Mouse (Mus musculus) heart, embryonic 15.5 days (tissue): ENCODE measurements around the gene Slc44a5. TPM values are rescaled to one million over a fixed set of nuclear protein-coding genes. Genes with fewer than 3 reads are reported as not detected.

Experiments used
- ATAC-seq: fragments of 200-750 bp; cut with Nextera tagmentation; replicated peaks from 2 replicates; pipeline ENCODE4 v1.8.0; 2017; ENCODE audit warnings: low read depth, moderate TSS enrichment; ENCODE audit not compliant: insufficient number of reproducible peaks, insufficient read depth, low FRiP score
- H3K27ac ChIP-seq: fragments of 300-500 bp; sonication (generic); 2 replicates; pipeline ENCODE4 v1.5.1; 2015; ENCODE audit warnings: mild to moderate bottlenecking, inconsistent platforms
- H3K27me3 ChIP-seq: fragments of 300-500 bp; sonication (generic); 2 replicates; pipeline ENCODE4 v1.6.1; 2015; ENCODE audit warnings: inconsistent platforms
- H3K36me3 ChIP-seq: fragments of 300-500 bp; sonication (generic); 2 replicates; pipeline ENCODE4 v1.6.1; 2015; ENCODE audit warnings: mild to moderate bottlenecking, inconsistent platforms
- H3K4me1 ChIP-seq: fragments of 300-500 bp; sonication (generic); replicated peaks from 2 replicates; pipeline ENCODE4 v1.6.1; 2015; ENCODE audit warnings: inconsistent platforms
- H3K4me2 ChIP-seq: fragments of 300-500 bp; sonication (generic); 2 replicates; pipeline ENCODE4 v1.6.1; 2015; ENCODE audit warnings: inconsistent platforms, mild to moderate bottlenecking, moderate library complexity
- H3K4me3 ChIP-seq: fragments of 300-500 bp; sonication (generic); 2 replicates; pipeline ENCODE4 v1.5.1; 2015; ENCODE audit warnings: mild to moderate bottlenecking, inconsistent platforms
- H3K9ac ChIP-seq: fragments of 300-500 bp; sonication (generic); 2 replicates; pipeline ENCODE4 v1.6.1; 2015; ENCODE audit warnings: mild to moderate bottlenecking, inconsistent platforms
- H3K9me3 ChIP-seq: fragments of 300-500 bp; sonication (generic); replicated peaks from 2 replicates; pipeline ENCODE4 v1.6.1; 2016; ENCODE audit warnings: inconsistent platforms
- WGBS: fragments of 180-500 bp; shearing (Covaris S2); methylation state at CpG from one replicate; pipeline ENCODE4 v1.1.7; 2015; ENCODE audit warnings: mixed read lengths; 5-methylcytosine and 5-hydroxymethylcytosine counted together
- polyA plus RNA-seq: library from polyadenylated mRNA; unstranded; fragments of >200 nt; fragmentation: Nextera tagmentation; extraction: Ambion mirVana; gene quantifications from 2 replicates; pipeline ENCODE4 v1.2.1, GENCODE M21; 2015

The Slc44a5 gene
- 0.52 and 0.62 TPM in 2 replicates for polyA plus RNA-seq

DNA sequence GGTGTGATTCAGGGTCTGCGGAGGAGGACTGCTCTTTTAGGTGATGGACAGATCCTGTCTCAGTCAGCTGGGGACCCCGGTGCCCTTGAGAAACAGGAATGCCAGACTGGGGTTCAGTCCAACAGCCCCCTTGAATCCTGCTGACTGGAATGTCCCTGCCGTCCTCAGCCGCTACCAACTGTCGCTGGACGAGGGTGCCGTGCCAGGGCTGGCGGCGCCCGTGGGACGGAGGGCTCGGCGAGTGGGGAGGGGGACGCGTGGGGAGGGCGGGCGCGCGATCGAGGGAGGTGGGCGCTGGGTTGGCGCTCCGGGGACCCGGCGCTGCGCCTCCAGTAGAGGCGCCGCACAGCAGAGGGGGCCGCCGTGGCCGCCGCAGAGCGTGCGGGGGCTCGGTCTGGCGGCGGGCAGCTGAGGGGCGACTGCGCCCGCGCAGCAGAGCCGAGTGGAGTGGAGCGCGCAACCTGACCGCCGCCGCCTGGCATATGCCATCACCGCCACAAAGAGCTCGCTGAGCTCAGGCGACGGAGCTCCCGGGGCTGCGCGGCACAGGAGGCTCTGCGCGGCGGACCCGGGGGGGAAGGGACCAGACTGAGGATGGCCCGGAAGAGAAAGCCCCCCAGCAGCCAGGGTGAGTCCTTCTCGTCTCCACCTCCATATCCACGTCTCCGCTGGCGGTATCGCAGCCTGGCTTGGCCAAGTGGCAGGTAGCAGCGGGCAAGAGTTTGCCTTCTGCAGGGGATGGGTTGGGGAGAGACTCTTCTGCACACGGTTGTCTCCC, at the start of gene Slc44a5:
Gene Slc44a5, plus strand, starts transcription at position 266 of the 778 bp plus-strand sequence.
- no peaks in the 10 kb centered on the region for H3K36me3 ChIP-seq
- H3K4me1 ChIP-seq = peaks cover 15% of the 10 kb centered on the region
- peak; percentile 58 for ATAC-seq
- peak within 1 kb of the TSS; percentile 98 for H3K4me2 ChIP-seq
- no peaks in the 10 kb centered on the region for H3K9me3 ChIP-seq
- H3K27ac ChIP-seq = no peak within 1 kb of the TSS
- peak within 1 kb of the TSS; percentile 65 for H3K9ac ChIP-seq
- peak within 1 kb of the TSS; percentile 62 for H3K4me3 ChIP-seq
- under 1% methylated on average over 66 of the region's 66 CpGs for WGBS
- H3K27me3 ChIP-seq = peaks cover 36% of the 10 kb centered on the region

DNA sequence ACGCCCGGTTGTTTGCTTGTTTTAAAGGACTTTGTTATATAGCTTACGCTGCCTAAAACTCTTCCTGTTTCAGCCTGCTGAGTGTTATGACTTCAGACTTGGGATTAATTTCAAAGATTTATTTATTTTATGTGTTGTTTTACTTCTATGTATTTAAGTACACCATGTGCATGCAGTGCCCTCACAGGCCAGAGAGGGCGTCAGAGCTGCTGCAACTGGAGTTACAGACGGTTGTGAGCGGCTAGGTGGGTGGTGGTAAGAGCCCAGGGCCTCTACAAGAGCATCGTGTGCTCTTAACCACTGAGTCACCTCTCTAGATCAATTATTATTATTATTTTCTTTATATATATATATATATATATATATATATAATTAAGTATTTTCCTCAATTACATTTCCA, 46.9 kb upstream of the Slc44a5 start:
- Histone ChIP-seq H3K27ac (no peak overlapping the region), H3K4me2 (no peak overlapping the region), H3K9me3 (no peaks in the 10 kb centered on the region), H3K27me3 (no peaks in the 10 kb centered on the region), H3K9ac (no peak overlapping the region), H3K4me1 (no peaks in the 10 kb centered on the region), H3K36me3 (peaks cover 77% of the 10 kb centered on the region), H3K4me3 (no peak overlapping the region)
- no peak for ATAC-seq
- WGBS = 89% methylated on average over 7 of the region's 7 CpGs

DNA sequence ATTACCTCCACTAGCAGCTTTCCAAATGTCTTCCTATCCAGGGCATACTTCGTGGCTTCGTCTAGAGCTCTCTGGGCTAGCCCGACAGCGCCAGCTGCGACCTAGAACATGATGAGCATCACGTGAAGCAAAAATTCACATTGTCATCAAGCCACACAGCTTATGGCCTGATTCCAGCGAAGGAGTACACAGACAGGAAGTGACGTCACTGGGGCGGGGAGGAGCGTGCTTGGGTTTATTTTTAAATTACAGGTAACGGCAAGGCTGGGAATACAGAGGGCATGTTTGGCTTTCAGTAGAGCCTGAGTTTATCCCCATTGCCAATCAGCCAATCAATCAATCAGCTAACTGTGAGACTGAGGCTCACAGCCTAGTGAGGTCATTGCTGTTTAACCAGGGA, 43.7 kb upstream of the Slc44a5 start:
- no peak overlapping the region for H3K9ac ChIP-seq
- 85% methylated on average over 11 of the region's 11 CpGs for WGBS
- peaks cover 82% of the 10 kb centered on the region for H3K36me3 ChIP-seq
- H3K4me3 ChIP-seq = no peak overlapping the region
- no peaks in the 10 kb centered on the region for H3K27me3 ChIP-seq
- no peak overlapping the region for H3K4me2 ChIP-seq
- H3K27ac ChIP-seq = no peak overlapping the region
- H3K4me1 ChIP-seq = no peaks in the 10 kb centered on the region
- no peak for ATAC-seq
- H3K9me3 ChIP-seq = no peaks in the 10 kb centered on the region

DNA sequence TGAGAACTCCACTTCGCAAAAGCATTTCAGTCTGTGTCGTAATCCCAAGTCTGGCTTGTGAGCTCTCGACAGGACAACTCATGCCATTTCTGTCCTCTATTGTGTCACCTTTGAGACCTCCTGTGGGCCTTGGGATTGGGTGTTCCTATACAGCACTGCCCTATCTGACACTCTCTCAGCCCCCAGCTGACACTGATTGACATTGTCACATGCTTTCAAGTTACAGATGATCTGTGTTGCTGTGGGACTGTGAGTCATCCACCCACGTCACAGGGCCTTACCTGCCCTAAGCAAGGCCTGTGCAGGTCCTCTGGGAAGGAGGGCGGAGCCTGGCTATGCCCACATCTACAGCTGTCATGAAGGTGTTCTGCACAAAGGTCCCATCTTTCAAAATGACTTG, 40.8 kb upstream of the Slc44a5 start:
- Histone ChIP-seq H3K9ac (no peak overlapping the region), H3K4me1 (peaks cover 11% of the 10 kb centered on the region), H3K36me3 (peaks cover 75% of the 10 kb centered on the region), H3K4me2 (no peak overlapping the region), H3K4me3 (no peak overlapping the region), H3K9me3 (no peaks in the 10 kb centered on the region), H3K27me3 (no peaks in the 10 kb centered on the region), H3K27ac (no peak overlapping the region)
- 86% methylated on average over 5 of the region's 5 CpGs for whole genome bisulfite sequencing
- no peak for ATAC-seq

DNA sequence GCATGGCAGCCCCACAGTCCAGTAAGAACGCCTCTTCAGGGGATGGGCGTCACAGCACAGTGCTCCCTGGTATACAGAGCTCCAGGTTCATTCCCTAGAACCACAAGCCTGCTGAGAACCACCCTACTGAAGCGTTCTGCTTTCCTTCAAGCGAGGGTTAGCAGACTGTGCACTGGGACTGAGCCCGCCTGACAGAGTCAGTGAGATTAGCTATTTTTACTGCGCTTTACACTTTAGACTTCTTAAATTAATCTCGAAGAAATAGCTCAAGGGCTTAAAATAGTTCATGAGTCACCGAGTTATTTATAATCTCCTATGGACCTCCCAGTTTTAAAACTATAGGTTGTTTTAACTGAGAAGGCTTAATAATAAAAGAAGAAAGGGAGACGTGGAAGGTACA, 37.4 kb upstream of the Slc44a5 start:
- H3K4me3 ChIP-seq = no peak overlapping the region
- WGBS = 36% methylated on average over 9 of the region's 9 CpGs
- no peaks in the 10 kb centered on the region for H3K27me3 ChIP-seq
- H3K9me3 ChIP-seq = no peaks in the 10 kb centered on the region
- H3K27ac ChIP-seq = peak overlapping the region; percentile 97
- peak overlapping the region; percentile 28; the same call in 1 of the 2 replicates for H3K4me2 ChIP-seq
- peak overlapping the region; percentile 37; the same call in 1 of the 2 replicates for H3K9ac ChIP-seq
- peaks cover 11% of the 10 kb centered on the region for H3K4me1 ChIP-seq
- ATAC-seq = peak; percentile 92
- peaks cover 77% of the 10 kb centered on the region for H3K36me3 ChIP-seq

DNA sequence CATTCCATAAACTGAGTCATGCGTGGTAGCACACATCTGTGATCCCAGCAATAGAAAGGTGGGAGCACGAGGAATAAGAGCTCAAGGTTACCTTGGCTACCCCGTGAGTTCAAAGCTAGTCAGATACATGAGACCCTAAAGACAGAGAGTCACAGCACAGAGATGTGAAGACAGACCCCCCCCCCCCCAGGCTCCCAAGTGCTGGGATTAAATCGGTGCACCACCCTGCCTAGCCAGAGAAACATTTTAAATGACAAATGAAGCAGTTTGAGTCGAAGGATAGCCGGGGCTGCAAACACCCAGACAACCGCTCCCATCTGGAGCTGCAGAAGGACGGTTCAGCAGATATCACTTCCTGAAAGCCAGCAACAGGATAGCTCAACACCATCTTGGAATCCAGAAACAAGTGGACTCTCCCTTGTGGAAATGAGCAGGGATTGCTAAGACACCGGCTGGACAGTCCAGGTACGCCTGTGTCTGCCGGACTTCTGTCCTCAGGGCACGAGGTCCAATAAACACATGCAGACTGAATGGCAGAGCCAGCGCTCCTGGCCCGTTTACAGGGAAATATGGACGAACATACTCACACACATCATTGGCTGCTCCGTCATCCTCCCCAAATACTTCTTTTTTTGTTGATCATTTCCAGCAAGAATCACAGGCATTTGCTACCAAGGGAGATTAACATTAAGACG, 36.0 kb upstream of the Slc44a5 start:
- peak overlapping the region; percentile 39; the same call in 1 of the 2 replicates for H3K27ac ChIP-seq
- no peaks in the 10 kb centered on the region for H3K27me3 ChIP-seq
- no peaks in the 10 kb centered on the region for H3K9me3 ChIP-seq
- ATAC-seq = no peak
- H3K36me3 ChIP-seq = peaks cover 71% of the 10 kb centered on the region
- no peak overlapping the region for H3K4me3 ChIP-seq
- no peak overlapping the region for H3K4me2 ChIP-seq
- WGBS = 87% methylated on average over 17 of the region's 17 CpGs
- H3K9ac ChIP-seq = no peak overlapping the region
- H3K4me1 ChIP-seq = peaks cover 15% of the 10 kb centered on the region

DNA sequence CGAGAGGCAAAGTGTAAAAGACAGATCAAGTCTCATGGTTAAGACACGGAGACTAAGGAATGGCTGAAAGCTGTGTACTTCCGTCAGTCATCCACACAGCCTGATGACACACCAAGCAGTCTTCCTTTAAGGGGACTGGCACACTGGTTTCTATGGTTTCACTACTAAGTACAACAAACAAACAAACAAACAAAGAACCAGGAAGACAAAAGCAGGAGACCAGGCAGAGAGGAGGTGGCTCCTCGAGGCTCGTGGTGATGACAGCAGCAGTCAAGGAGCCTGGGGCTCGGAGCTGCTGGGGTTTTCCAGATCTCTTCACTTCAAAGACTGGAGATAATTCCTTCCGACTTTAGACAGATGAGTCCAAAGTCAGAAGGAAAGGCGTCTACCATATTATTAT, 33.2 kb upstream of the Slc44a5 start:
- Histone ChIP-seq H3K27ac (no peak overlapping the region), H3K36me3 (peaks cover 46% of the 10 kb centered on the region), H3K4me1 (peaks cover 21% of the 10 kb centered on the region), H3K9ac (no peak overlapping the region), H3K27me3 (no peaks in the 10 kb centered on the region), H3K9me3 (no peaks in the 10 kb centered on the region), H3K4me3 (no peak overlapping the region), H3K4me2 (no peak overlapping the region)
- WGBS = 60% methylated on average over 8 of the region's 8 CpGs
- no peak for ATAC-seq

DNA sequence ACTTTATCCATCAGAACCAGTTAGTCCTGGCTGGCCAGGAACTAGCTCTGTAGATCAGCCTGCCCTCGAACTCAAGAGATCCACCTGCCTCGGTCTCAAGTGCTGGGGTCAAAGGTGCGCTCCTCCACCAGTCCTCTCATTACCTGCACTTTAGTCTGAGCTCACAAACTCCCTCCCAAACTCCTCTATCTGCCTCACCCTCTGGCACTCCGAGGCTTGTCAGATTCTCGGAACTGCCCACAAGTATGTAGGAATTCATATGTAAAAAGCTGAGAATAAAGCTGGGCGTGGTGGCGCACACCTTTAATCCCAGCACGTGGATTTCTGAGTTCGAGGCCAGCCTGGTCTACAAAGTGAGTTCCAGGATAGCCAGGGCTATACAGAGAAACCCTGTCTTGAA, 32.8 kb upstream of the Slc44a5 start:
- 87% methylated on average over 9 of the region's 9 CpGs for WGBS
- ATAC-seq = no peak
- H3K4me2 ChIP-seq = no peak overlapping the region
- H3K27ac ChIP-seq = no peak overlapping the region
- H3K9me3 ChIP-seq = no peaks in the 10 kb centered on the region
- no peak overlapping the region for H3K9ac ChIP-seq
- H3K27me3 ChIP-seq = no peaks in the 10 kb centered on the region
- H3K4me1 ChIP-seq = peaks cover 22% of the 10 kb centered on the region
- no peak overlapping the region for H3K4me3 ChIP-seq
- peaks cover 43% of the 10 kb centered on the region for H3K36me3 ChIP-seq

DNA sequence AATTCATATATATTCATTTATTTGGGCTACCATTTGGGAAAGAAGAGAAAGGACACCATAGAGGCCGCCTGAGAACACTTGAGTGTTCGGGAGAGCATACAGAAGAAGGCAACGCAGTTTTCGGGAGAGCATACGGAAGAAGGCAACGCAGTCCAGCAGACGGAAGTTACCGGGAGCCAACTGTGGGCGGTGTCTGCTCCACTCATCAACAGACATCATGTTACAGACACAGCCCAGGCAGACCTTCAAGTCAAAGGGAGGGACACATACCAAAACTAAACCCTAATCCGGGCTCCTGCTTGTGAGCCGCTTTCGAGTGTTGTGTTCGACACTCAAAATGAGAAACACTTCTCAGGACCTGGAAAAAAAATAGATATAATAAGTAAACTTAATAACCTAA, 31.6 kb upstream of the Slc44a5 start:
- no peaks in the 10 kb centered on the region for H3K9me3 ChIP-seq
- peaks cover 43% of the 10 kb centered on the region for H3K36me3 ChIP-seq
- no peak overlapping the region for H3K9ac ChIP-seq
- no peaks in the 10 kb centered on the region for H3K27me3 ChIP-seq
- H3K4me1 ChIP-seq = peaks cover 17% of the 10 kb centered on the region
- H3K4me2 ChIP-seq = no peak overlapping the region
- H3K27ac ChIP-seq = no peak overlapping the region
- no peak for ATAC-seq
- 79% methylated on average over 13 of the region's 13 CpGs for WGBS
- H3K4me3 ChIP-seq = no peak overlapping the region

DNA sequence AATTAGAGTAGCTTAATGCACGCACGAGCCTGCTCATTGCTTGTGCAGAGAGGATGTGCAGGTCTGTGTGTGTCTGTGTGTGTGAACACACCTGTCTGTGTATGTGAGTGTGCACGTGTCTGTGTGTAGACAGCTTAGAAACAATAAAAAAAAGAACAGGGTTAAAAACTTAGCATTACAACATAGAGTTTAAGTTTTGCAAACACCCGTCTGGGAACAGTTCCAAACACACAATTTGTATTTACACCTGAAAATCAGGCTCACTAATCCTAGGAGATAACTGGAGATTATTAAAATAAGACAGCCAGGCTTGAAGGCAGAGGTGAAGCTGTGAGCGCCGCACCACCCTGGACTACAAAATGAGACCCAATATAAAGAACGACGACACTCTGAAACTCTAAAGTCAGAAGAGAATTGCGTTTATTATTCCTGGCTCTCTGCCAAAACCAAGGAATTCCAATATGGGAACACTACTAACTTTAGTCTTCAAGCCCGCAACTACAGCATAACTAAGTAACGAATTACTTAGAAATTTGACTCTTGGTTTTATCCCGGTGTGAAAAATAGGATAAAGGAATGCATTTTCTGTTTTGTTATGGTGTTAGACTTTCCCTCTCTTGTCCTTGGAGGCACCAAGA, 30.1 kb upstream of the Slc44a5 start:
- no peak for ATAC-seq
- Histone ChIP-seq H3K4me1 (peaks cover 17% of the 10 kb centered on the region), H3K9ac (peak overlapping the region; percentile 95), H3K36me3 (peaks cover 32% of the 10 kb centered on the region), H3K4me2 (peak overlapping the region; percentile 63), H3K27me3 (no peaks in the 10 kb centered on the region), H3K4me3 (peak overlapping the region; percentile 94), H3K9me3 (no peaks in the 10 kb centered on the region), H3K27ac (peak overlapping the region; percentile 96)
- 25% methylated on average over 12 of the region's 12 CpGs for WGBS

DNA sequence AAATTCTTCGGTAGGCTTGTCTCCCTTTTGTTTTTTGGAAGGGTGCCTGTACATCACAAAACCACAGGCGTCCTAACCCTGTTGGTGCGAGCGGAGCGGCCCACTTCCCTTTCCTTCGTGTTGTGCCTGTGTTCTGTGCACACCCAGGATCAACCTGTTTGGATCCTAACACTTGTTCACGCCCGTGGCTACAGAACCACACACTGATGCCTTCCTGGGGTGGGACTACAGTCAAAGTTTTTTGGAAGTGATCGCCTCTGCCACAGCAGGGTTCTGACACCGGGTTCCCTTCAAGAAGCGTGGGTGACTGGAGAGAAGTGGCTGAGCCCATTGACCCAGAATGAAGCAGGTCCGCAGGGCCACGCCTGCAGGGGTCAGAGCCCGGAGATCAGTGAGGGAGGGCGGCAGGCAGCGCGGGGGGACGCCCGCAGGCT, 29.3 kb upstream of the Slc44a5 start:
- Histone ChIP-seq H3K9me3 (no peaks in the 10 kb centered on the region), H3K27me3 (no peaks in the 10 kb centered on the region), H3K27ac (peak overlapping the region; percentile 96), H3K4me3 (peak overlapping the region; percentile 94), H3K4me2 (peak overlapping the region; percentile 63), H3K9ac (peak overlapping the region; percentile 95), H3K4me1 (peaks cover 17% of the 10 kb centered on the region), H3K36me3 (peaks cover 24% of the 10 kb centered on the region)
- ATAC-seq = peak; percentile 23
- WGBS = under 1% methylated on average over 19 of the region's 19 CpGs
